Mouse (Mus musculus) urinary bladder, postnatal 36 days (tissue): ENCODE results near the gene Ptpn21.

Source experiments
- DNase-seq, 2 experiments: peaks; one replicate each; pipeline ENCODE4 v3.0.0; 2022; ENCODE audit warnings: low spot score in 2 of 2, mixed read lengths in 1 of 2

The Ptpn21 gene

GRCm38 (mm10) chr12:98662617-98663016, 74.6 kb downstream of the Ptpn21 start:
- no peak for DNase-seq

GRCm38 (mm10) chr12:98656873-98657272, 80.3 kb downstream of the Ptpn21 start:
- DNase-seq: no peak

GRCm38 (mm10) chr12:98644852-98645251, 92.4 kb downstream of the Ptpn21 start:
- no peak for DNase-seq

DNA sequence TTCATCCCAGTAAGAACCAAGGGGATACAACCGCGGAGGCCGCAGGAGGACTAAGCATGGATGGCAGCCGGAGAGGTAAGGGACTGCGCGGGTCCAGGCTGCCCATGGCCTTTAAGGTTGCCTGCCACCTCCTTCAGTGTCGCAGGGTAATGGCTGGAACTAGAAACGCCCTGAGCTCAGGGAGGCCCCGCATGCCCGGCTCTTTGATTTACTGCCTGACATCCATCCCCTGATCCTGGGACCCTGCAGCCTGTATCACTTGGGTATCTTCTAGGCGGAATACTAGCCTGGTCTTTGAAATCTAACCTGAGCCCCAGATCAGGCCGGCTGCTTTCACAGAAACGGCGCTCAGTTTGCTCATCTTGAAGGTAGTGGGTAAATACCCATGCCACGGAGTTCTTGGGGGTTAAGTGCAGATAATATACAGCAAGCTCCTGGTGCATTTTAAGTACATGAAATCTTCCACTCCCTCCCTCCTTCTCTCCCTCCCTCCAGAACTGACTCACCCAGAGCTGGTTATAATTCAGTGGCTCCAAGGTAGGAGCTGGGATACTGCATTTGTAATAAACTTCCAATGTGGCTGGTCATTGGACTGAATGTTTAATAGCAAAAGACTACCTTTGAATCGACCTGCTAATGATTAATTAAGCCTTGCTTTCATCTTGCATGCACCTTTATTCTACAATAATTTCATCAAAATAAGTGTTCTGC, 108.8 kb downstream of the Ptpn21 start:
- DNase-seq: no peak

DNA sequence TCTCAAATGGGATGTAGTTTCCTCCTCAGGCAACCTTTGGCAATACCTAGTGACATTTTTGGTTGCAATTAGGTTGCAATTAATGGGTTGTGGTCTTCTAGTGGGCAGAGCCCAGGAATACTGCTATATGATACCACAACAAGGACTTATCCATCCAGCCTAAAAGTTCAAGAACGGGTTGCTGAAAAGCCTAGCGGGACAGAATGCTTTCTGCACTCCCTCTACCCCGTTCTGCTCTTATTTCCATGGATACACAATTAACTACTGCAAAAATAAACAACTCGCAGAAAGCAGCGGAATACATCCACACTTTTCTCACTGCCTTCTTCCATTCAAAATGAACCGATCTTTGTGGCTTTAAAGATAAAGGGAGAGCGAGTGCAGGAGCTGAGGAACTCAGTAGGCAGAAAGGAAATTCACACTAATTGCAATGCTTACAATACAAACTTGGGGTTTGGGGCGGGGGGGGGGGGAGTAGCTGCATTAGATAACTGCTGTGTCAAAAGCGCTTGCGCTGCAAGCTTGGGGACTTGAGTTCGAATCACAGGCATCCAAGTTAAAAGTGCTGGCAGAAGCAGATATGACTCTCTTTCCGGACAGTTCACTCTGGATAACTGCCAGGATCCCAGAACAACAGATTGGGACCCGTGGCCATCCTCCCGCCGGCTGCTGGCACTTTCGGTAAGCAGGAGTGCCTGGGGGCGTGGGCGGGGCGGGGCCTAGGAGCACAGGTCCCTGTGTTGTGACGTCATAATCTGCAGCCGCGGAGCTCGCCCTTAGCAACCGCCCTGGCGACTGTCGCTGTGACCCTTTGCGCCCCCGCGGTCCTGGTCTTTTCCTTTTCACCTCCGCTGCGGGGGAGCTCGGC, 109.6 kb downstream of the Ptpn21 start, which contains the start of gene Spata7:
TSS of gene Spata7 (plus strand) at position 766 of the 868 bp plus-strand sequence.
- peak; percentile 69 to 73 for DNase-seq
